Mouse (Mus musculus): Measurements from ENCODE around the gene Psmd11.
"Not testable (repeated sequence)": the region's sequence is repeated elsewhere in the genome, so short reads cannot be mapped to it uniquely, and the experiment has no call there.

Gene Psmd11

DNA sequence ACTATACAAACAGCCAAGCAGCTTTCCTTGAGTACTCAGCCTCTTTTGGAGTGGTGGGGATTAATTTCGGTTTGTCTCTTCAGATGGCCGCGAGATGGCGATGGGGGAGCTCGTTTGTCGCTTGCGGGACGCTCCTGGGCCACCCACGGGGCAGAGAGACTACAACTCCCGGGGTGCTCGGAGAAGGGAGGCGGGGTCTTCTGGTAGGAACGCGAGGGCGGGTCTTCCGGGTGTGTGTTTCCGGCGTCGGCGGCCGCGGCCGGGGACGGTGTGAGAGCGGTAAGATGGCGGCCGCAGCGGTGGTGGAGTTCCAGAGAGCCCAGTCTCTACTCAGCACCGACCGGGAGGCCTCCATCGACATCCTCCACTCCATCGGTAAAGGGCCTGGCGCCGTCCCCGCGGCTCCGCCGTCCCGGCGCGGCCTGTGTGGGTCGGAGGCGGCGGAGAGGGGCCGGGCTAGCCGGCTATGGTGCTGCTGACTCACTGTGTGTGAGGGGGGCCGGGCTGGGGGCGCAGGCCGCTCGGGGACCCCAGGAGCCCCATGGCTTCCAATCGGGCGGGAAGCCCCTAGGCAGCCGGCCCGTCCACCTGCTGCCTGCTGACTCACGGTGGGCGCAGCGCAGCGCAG lies at the start of gene Psmd11:
Gene Psmd11 (plus strand): TSS at position 235 of the 628 bp plus-strand sequence.
- DNase-seq, result peak; percentile 98

DNA sequence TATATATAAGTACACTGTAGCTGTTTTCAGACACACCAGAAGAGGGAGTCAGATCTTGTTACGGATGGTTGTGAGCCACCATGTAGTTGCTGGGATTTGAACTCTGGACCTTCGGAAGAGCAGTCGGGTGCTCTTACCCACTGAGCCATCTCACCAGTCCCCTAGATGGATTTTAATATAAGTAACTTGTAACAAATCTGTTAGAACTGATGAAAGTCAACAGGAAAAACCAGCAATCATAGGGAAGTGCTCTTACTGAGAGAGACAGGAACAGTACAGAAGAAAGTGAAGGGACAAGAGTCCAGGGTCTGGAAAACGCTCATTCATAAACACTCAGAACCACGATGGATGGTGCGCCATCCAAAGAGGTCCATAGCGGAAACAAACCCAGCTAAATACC lies 49.2 kb upstream of the Psmd11 start:
- DNase-seq, result not testable (repeated sequence)

DNA sequence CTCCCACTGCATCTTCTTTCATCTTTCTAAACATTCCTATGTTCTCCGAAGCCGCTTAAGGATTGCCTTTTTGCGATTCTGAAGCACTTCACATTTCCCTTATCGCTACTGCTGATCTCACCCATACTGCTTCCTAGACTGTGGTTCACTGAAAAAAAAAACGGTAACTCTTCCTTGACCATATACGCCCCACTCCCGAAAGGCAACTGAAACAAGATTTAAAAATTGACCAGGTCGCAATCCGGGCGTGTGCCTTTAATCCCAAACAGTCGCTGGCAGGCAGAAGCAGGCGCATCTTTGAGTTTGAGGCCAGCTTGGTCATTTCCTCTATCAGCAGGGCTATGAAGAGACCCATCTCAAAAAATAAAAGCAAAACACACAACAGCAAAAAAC lies 45.8 kb upstream of the Psmd11 start:
- peak; percentile 33 for DNase-seq

DNA sequence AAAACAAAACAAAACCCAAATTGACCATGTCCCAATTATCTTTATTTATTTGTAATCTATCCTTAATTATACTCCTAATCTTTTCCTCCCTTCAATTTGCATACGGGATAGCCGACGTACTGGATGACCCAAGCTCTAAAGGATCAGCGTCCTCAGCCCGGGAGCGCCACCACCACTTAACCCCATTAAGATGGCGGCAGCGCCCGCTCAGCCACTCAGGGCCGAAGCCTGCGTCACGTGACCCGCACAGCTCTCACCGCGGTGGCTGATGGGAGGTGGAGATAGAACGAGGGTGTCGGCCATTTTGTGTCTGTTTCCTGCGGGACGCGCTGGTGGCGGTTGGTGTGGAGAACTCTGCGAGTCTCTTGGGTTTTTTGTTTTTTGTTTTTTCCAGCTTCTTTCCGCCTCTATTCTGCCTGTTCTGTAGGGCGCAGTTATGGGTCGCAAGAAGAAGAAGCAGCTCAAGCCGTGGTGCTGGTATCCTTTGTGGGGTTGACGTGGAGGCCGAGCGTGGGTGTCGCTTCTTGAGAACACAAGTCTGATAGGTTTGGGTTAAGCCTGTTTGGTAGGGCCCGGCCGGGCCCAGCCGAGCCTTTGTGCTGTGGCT lies 45.3 kb upstream of the Psmd11 start, which contains the start of gene Zfp207:
Gene Zfp207 (plus strand): TSS at position 261 of the 607 bp plus-strand sequence.
- peak; percentile 99 for DNase-seq

DNA sequence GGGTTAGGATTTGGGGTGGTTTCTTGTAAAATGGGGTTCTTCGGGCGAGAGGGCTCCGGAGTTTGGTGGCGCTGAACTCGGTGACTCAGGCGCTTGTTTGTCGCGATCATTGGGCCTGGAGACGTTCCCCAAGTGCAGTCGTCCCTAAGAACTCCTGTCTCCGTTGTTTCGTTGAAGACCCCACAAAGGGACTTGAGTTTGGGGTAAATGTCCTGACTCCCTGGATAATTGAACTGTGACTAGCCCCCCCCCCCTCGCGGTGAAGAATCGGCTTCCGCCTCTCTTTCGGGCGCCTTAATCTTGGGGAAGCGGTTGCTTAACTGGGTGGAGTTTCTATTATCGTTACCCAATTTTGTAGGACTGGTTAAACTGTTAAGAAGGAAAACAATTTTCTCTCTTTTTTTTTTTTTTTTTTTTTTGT lies 44.8 kb upstream of the Psmd11 start:
- DNase-seq, result peak; percentile 31

DNA sequence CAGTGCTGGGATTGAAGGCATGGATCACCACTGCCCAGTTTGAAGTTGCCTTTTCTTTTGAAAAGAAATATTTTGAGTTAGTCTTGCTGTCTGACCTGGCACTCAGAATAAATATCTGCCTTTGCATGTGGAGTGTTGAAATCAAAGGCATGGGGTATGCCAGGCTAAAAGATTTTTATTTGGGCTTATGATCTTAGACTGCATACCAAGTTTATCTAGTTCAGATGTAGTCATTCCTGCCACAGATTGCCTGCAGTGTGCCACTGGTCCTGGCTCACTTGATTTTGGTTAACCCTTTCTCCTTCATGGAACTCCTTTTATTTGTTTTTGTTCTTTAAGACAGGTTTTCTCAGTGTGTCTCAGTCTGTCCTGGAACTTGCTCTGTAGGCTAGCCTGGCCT lies 44.0 kb upstream of the Psmd11 start:
- DNase-seq, result no peak

DNA sequence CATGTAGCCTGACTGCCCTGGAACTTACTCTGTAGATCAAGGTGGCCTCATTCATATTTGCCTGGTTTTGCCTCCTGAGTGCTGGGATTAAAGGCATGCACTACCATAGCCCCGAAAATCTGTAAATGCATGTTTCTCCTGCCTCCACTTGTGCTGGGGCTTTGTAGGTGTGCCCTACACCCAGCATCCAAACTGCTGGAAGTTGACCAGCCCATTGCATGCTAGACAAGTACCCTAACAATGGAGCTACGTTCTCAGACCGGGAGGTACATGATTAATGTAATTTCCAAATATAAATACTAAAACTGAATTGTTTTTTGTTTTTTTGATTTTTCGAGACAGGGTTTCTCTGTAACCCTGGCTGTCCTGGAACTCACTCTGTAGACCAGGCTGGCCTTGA lies 43.4 kb upstream of the Psmd11 start:
- DNase-seq, result no peak

DNA sequence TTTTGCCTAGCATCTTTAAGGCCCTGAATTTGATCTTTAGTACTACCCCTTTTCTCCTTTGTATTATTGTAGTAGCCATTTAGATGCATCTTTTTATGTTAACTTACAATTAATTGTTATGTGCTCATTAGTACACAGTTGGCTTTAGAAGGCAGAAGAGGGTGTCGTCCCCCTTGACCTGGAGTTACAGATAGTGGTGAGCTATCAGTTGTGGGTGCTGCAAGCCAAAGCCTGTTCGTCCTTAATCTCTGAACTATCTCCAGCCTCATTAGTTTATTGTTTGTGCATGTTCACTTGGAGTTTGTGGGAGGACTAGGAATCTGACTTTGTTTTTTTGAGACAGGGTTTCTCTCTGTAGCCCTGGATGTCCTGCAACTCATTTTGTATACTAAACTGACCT lies 41.6 kb upstream of the Psmd11 start:
- no peak for DNase-seq

DNA sequence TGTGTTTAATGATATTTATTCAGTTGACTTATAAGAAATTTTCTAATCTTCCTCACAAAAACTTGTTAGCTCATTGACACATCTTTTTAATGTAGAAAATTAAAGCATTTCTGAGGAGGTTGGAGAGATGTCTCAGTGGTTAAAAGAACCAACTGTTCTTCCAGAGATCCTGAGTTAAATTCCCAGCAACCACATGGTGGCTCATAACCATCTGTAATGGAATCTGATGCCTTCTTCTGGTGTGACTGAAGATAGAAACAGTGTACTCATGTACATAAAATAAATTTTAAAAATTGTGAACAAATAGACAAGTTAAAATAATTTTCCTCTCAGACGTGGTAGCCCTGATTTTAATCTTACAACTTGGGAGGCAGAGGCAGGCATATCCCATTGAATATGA lies 38.5 kb upstream of the Psmd11 start:
- no peak for DNase-seq

DNA sequence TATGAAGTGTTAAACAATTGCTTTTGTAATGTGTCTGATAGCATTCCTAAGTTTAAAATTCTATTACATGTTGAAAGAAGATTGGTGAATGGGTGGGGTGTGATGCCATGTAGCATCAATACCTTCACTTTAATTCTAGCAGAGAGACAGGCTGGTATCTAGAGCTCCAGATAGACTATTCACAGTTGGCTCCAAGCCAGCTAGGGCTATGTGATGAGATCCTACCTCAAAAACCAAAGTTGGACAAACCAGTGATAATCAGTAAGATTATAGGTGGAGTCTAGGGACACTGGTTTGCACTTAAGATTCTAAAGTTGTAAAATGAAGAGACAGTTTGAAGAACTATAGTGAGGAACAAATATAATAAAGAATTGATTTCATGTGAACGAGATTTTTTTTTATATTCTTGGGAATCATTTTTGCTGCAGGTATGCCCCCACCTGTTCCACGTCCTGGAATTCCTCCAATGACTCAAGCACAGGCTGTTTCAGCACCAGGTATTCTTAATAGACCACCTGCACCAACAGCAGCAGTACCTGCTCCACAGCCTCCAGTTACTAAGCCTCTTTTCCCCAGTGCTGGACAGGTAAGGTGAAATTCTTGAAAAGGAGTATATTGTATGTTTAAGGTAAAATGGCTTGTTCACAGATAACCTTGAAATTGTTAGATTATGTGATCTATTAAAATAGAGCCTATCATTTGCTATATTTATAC lies 36.9 kb upstream of the Psmd11 start:
- no peak for DNase-seq

DNA sequence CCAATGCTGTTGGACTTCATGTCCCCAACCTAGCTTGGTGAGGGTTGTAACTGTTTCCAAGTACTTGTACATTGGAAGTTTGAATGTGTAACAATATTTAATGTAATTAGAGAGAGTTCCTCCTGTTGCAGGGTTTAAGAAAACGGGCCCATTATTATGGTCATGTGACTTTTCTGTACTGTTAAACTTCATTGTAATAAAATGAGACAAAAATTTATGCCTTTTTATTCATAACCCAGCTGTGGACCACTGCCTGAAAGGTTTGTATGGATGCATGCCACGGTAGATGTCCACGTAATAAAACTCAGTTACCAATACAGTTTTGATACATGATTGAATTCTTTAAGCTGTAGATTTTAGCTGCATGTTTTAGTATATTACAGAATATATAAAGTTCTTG lies 32.5 kb upstream of the Psmd11 start:
- no peak for DNase-seq

DNA sequence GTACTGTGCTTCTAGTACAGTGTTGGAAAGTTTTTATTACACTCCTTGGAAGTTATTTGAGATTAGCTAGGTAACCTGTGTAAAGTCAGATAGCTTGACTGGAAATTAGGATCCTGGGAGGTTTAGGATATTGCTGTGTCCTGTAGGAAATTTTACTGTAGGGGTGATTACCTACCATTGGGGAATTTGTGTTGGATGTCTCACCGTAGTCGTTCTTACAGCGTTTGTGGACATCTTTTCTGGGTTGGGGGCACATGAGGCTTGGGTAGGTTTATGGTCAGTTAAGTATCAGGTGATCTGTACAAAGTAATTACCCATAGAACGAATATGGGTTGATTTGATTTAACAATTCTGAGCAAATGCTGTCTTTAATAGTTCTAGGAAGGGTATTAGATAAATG lies 31.8 kb upstream of the Psmd11 start:
- no peak for DNase-seq

DNA sequence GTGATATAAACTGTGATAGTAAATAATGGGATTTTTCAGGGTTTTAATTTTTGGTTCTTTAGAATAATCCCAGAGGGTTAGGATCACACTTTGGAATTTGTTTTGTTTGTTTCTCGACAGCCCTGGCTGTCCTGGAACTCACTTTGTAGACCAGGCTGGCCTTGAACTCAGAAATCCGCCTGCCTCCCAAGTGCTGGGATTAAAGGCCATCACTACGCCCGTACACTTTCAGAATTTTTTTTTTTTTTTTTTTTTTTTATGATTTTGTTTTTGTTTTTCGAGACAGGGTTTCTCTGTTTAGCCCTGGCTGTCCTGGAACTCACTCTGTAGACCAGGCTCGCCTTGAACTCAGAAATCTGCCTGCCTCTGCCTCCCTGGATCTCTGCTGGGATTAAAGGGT lies 20.5 kb upstream of the Psmd11 start:
- DNase-seq, result not testable (repeated sequence)

DNA sequence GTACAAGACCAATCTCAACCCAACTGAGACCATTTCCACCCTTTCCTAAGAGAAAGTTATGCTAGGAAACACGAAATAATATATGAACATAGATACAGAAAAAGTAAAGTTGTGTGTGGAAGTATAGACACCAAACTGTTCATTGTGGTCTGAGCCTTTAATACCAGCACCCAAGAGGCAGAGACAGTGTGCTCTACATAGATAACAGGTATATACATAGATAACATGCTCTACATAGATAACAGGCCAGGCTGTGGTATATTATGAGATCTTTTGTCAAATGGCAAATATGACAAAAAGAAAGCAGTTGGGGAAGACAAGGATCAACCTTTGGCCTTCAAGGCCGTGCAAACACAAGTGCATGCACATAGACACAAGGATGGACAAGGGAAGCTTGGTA lies 18.0 kb upstream of the Psmd11 start:
- DNase-seq, result no peak

DNA sequence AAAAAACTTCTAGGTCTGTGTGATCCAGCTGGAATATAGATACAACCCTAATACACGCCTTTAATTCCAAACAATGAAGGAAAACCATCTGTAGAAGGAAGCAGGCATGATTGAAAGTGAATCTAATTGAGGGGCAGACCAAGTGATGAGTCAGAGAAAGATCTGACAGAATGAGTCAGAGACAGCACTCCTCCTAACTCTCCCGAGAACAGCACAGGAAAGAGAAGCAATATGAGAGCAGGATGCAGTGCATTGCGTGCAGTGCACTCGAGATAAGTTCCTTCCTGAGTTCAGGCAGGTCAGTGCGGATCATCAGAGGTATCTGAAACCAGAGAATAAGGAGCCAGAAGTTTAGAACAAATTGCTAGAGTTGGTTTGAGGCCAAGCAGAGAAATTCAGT lies 11.3 kb upstream of the Psmd11 start:
- DNase-seq, result no peak

DNA sequence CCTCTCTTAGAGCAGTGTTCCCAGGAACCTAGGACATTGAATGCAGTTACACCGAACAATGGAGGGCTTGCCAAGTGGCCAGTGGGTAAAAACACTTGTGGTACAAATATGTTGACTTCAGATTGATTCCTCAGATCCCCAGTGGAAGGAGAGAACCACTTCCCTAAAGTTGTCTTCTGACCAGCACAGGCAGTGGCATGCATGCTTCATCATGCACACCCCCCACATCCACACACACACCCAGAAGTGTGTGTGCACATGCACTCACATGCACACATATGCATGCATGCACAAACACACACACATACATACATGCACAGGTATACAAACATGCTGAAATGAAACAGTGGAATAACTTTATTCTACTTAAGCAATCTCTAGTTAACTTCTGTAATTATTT lies 8.7 kb upstream of the Psmd11 start:
- DNase-seq, result no peak

DNA sequence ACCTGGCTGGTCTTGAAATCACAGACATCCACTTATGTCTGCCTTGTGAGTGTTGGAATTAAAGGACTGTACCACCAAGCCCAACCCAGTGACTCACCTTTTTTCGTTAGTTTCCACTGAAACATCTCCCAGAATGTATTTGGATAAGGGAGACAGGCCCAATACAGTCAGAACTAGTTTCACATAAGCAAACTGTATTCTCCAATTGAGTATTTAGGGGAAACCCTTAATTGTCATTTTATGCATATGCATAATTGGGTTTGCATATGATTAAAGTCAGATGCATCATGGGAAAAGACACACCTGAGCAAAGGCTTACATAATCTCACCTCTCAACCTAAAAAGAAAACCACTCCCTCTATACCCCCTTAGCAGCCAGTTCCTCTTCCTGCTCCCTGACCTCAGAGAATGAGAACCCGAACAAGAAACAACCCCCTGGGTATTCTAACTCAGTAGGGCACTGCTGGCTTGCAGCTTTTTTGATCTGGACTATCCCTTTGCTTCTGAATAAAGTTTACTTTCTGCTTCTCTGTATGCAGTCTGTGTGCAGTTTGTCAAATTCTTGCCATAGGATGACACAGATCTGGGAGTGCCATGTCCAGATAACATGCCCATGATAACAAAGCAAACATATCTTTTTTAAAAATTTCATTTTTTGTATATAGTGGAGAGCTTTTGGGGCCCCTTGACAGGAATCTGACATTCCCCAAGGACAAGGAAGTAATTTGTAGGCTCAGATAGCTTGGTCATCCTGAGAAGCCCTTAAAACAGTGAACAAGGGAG lies 8.0 kb upstream of the Psmd11 start:
- no peak for DNase-seq

DNA sequence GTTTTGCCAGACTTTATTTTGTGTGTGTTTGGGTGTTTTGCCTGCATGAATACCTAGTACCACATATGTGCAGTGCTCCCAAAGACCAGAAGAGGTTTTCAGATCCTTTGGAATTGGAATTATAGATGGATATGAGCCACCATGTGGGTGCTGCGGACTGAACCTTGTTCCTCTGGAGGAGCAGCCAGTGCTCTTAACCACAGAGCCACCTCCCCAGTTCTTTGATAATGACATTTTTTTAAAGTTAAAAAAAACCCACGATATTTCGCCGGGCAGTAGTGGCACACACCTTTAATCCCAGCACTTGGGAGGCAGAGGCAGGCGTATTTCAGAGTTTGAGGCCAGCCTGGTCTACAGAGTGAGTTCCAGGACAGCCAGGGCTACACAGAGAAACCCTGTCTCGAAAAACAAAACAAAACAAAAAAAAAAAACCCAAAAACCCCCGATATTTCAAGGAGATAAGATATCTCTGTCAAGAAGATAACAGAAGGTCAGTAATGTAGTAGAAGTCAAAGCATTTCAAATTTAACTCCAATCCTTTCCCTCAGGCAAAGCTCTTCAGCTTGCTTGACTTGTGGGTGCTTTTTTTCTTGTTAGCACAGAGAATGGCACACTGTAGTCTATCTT lies 6.9 kb upstream of the Psmd11 start:
- DNase-seq, result no peak

DNA sequence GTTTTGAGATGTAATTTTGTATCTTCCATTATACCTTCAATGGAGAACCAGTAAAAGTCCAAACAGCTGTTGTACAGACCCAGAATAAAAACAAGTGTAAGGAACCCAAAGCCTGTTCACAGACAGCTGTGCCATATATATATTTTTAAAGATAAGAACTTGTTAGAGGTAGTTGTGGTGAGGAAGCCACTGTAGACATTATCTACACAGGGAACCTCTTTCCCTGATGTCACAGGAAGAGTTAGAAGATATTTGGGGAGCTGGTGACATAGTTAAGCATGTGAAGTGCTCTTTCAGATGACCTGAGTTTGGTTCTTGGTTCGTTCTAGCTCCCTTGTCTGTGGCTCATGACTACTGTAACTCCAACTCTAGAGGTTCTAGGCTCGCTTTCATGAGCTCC lies 3.7 kb upstream of the Psmd11 start:
- no peak for DNase-seq

DNA sequence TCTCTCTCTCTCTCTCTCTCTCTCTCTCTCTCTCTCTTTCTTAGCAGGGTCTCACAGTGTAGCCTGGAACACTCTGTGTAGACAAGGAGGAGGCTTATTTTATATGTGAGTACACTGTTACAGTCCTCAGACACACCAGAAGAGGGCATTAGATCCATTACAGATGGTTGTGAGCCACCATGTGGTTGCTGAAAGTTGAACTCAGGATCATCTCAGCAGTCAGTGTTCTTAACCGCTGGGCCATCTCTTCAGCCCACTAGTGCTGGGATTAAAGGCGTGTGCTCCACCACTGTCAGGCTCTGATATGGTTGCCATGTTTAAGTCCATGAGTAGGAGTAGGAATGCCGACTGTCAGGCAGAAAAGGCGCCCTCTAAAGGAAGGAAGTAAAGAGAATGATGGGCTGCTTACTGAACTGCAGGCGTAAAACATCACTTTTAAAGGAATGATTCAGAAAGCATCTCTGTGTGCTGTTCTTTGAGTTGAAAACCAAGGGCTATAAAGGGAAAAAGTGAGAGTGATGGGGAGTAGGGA lies 3.1 kb upstream of the Psmd11 start:
- DNase-seq, result no peak

DNA sequence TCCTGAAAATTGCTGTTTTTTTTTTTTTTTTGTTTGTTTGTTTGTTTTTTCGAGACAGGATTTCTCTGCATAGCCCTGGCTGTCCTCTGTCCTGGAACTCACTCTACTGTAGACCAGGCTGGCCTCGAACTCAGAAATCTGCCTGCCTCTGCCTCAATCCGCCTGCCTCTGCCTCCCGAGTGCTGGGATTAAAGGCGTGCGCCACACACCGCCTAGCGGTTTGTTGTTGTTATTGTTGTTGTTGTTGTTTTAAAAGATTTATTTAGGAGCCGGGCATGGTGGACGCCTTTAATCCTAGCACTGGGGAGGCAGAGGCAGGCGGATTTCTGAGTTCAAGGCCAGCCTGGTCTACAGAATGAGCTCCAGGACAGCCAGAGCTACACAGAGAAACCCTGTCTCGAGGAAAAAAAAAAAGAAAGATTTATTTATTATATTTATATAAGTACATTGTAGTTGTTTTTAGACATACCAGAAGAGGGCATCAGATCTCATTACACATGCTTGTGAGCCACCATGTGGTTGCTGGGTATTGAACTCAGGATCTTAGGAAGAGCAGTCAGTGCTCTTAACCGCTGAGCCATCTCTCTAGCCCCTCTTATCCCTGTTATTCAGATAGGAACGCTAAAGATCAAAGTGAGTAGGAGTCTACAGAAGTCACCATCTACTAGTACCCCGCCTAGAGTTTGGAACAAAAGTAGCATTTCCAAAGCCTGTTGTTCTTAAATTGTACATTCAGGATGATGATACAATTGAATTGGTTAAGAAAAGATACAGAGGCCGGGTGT lies 2.2 kb upstream of the Psmd11 start:
- not testable (repeated sequence) for DNase-seq

DNA sequence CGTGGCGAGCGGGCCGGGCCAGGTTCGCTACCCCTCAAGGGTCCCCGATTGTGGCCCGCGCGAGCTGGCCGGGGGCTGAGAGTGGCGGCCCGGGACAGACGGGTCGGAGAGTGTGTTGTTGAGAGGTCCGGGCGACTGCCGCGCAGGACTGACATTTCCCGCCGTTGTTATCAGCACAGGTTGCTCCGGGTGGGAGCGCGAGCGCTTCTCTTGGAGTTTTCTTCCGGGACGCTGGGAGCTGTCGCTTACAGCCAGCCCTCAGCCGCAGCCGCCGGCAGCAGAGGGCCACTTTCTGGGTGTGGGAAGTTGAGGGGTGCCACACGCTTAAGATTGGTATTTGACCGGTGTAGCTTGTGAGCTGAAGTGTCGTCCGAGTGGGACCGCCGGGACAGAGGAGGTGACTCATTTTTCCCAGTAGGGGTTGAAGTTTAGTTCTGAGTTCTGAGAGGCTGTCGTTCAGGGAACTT lies 627 bp downstream of the Psmd11 start:
- DNase-seq, result peak; percentile 40
